Mouse (Mus musculus): ENCODE results near the gene Nasp. TPM values are rescaled to one million over a fixed set of nuclear protein-coding genes. Genes with fewer than 3 reads are reported as not detected.

Gene Nasp
- polyA plus RNA-seq, 1 experiment: 20.0 TPM

GRCm38 (mm10) chr4:116612621-116613020 is 15.1 kb downstream of the Nasp start:
- Histone ChIP-seq H3K79me2 (ENCODE audit: control insufficient read depth, insufficient read depth) (peaks cover 9% of the 10 kb centered on the region), H3K4me2 (ENCODE audit: low read depth) (no peak overlapping the region), H3K27me3 (ENCODE audit: control insufficient read depth, insufficient read depth, insufficient read length) (no peaks in the 10 kb centered on the region), H3K36me3 (ENCODE audit: control insufficient read depth, insufficient read depth) (peaks cover 58% of the 10 kb centered on the region), H3ac (ENCODE audit: control insufficient read depth, insufficient read length) (no peak overlapping the region), H3K4me3 (no peak overlapping the region)
- TF ChIP-seq USF1 (IDR thresholded peaks at IDR 0.05; ENCODE audit: low read depth): no peak
- TF ChIP-seq TCF3 (IDR thresholded peaks at IDR 0.05; ENCODE audit: insufficient read length, low read depth): no peak
- no peak for TF ChIP-seq MAX (IDR thresholded peaks at IDR 0.05; ENCODE audit: low read depth)
- no peak for TF ChIP-seq REST (IDR thresholded peaks at IDR 0.05; ENCODE audit: insufficient read depth, insufficient read length)
- TF ChIP-seq SRF (IDR thresholded peaks at IDR 0.05; ENCODE audit: control insufficient read depth, insufficient read length, low read depth): no peak
- no peak for TF ChIP-seq POLR2A (IDR thresholded peaks at IDR 0.05; ENCODE audit: insufficient read length, low read depth)
- no peak for TF ChIP-seq E2F4 (IDR thresholded peaks at IDR 0.05; ENCODE audit: insufficient read depth)
- TF ChIP-seq MYOG (IDR thresholded peaks at IDR 0.05; ENCODE audit: control insufficient read depth in 1 of 3, insufficient read depth in 1 of 3, insufficient read length in 2 of 3, low read depth in 2 of 3): no peak
- no peak for TF ChIP-seq POLR2AphosphoS2 (IDR thresholded peaks at IDR 0.05; ENCODE audit: insufficient read length, low read depth)

GRCm38 (mm10) chr4:116596978-116597881 is 30.5 kb downstream of the Nasp start:
- TF ChIP-seq TCF12 (IDR thresholded peaks at IDR 0.05; ENCODE audit: insufficient read depth, poor library complexity, severe bottlenecking): no peak
- TF ChIP-seq POLR2A (IDR thresholded peaks at IDR 0.05; ENCODE audit: insufficient read length, low read depth): peak; percentile 59
- TF ChIP-seq MYOG (IDR thresholded peaks at IDR 0.05; ENCODE audit: control insufficient read depth in 1 of 3, insufficient read depth in 1 of 3, insufficient read length in 2 of 3, low read depth in 2 of 3): peak in 1 of 3 experiments; percentile 9
- TF ChIP-seq POLR2AphosphoS2 (IDR thresholded peaks at IDR 0.05; ENCODE audit: insufficient read length, low read depth): peak; percentile 70
- Histone ChIP-seq H3K36me3 (ENCODE audit: control insufficient read depth, insufficient read depth) (peaks cover 25% of the 10 kb centered on the region), H3K27me3 (ENCODE audit: control insufficient read depth, insufficient read depth, insufficient read length) (no peaks in the 10 kb centered on the region), H3K4me2 (ENCODE audit: low read depth) (peak overlapping the region; percentile 84), H3K79me2 (ENCODE audit: control insufficient read depth, insufficient read depth) (no peaks in the 10 kb centered on the region), H3ac (ENCODE audit: control insufficient read depth, insufficient read length) (peak overlapping the region; percentile 5), H3K4me3 (peak overlapping the region; percentile 59)

DNA sequence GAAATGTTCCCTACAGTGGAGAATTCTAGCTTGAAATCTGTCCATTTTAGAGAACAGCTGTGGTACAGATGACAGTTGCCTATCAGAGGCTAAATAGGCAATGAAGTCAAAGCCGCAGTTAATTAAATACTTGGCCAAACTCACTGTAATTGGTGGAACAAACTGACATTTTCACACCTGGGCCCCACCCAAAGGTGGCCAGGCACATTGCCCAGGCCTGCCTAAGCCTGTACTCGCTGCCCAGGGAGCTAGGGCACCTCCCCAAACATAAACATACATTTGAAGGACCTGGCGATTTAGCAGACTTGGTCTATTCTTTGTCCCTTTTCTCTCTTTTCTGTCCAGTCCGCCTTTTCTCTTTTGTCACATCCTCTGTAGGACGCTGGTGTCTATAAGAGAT is 31.4 kb downstream of the Nasp start, which contains the start of gene Ccdc17:
TSS of gene Ccdc17 (plus strand) at position 276 of the 400 bp plus-strand sequence.
- Histone ChIP-seq H3K79me2 (ENCODE audit: control insufficient read depth, insufficient read depth) (no peaks in the 10 kb centered on the region), H3K36me3 (ENCODE audit: control insufficient read depth, insufficient read depth) (peaks cover 16% of the 10 kb centered on the region), H3ac (ENCODE audit: control insufficient read depth, insufficient read length) (peak within 1 kb of the TSS; percentile 5), H3K27me3 (ENCODE audit: control insufficient read depth, insufficient read depth, insufficient read length) (no peaks in the 10 kb centered on the region), H3K4me2 (ENCODE audit: low read depth) (peak within 1 kb of the TSS; percentile 84), H3K4me3 (peak within 1 kb of the TSS; percentile 59)
- TF ChIP-seq POLR2A (IDR thresholded peaks at IDR 0.05; ENCODE audit: insufficient read length, low read depth) (no peak), CEBPB (IDR thresholded peaks at IDR 0.05; ENCODE audit: insufficient read depth, poor library complexity, severe bottlenecking) (no peak), E2F4 (IDR thresholded peaks at IDR 0.05; ENCODE audit: insufficient read depth) (no peak), TCF3 (IDR thresholded peaks at IDR 0.05; ENCODE audit: insufficient read length, low read depth) (no peak), TCF12 (IDR thresholded peaks at IDR 0.05; ENCODE audit: insufficient read depth, poor library complexity, severe bottlenecking) (no peak), USF1 (IDR thresholded peaks at IDR 0.05; ENCODE audit: low read depth) (no peak), MYOD1 (IDR thresholded peaks at IDR 0.05; ENCODE audit: control insufficient read depth in 1 of 3, insufficient read length in 2 of 3, low read depth in 2 of 3) (no peak), SRF (IDR thresholded peaks at IDR 0.05; ENCODE audit: control insufficient read depth, insufficient read length, low read depth) (no peak), POLR2AphosphoS2 (IDR thresholded peaks at IDR 0.05; ENCODE audit: insufficient read length, low read depth) (no peak), REST (IDR thresholded peaks at IDR 0.05; ENCODE audit: insufficient read depth, insufficient read length) (no peak), MAX (IDR thresholded peaks at IDR 0.05; ENCODE audit: low read depth) (no peak), MYOG (IDR thresholded peaks at IDR 0.05; ENCODE audit: control insufficient read depth in 1 of 3, insufficient read depth in 1 of 3, insufficient read length in 2 of 3, low read depth in 2 of 3) (no peak)

DNA sequence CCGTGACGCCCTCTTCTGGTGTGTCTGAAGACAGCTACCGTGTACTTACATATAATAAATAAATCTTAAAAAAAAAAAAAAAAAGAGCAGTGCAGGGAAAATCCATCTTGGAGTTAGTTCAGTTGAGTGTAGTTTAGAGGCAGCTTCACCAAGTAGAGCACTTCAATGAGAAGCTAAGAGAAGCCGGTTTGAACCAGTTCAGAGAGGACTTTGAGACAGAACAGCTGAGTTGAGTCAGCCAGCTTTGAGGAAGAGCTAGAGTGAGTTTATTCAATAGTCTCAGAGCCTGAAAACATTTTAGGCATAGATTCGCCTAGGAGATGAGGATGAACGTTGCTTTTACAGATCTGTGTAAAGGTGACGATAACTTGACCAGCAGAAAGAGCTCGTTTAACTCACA is 31.9 kb downstream of the Nasp start:
- Histone ChIP-seq H3K4me3 (no peak overlapping the region), H3K4me2 (ENCODE audit: low read depth) (no peak overlapping the region), H3K27me3 (ENCODE audit: control insufficient read depth, insufficient read depth, insufficient read length) (no peaks in the 10 kb centered on the region), H3ac (ENCODE audit: control insufficient read depth, insufficient read length) (no peak overlapping the region), H3K79me2 (ENCODE audit: control insufficient read depth, insufficient read depth) (no peaks in the 10 kb centered on the region), H3K36me3 (ENCODE audit: control insufficient read depth, insufficient read depth) (peaks cover 14% of the 10 kb centered on the region)
- TF ChIP-seq POLR2A (IDR thresholded peaks at IDR 0.05; ENCODE audit: insufficient read length, low read depth) (no peak), CEBPB (IDR thresholded peaks at IDR 0.05; ENCODE audit: insufficient read depth, poor library complexity, severe bottlenecking) (no peak), TCF3 (IDR thresholded peaks at IDR 0.05; ENCODE audit: insufficient read length, low read depth) (no peak), MYOD1 (IDR thresholded peaks at IDR 0.05; ENCODE audit: control insufficient read depth in 1 of 3, insufficient read length in 2 of 3, low read depth in 2 of 3) (no peak), TCF12 (IDR thresholded peaks at IDR 0.05; ENCODE audit: insufficient read depth, poor library complexity, severe bottlenecking) (no peak), REST (IDR thresholded peaks at IDR 0.05; ENCODE audit: insufficient read depth, insufficient read length) (no peak), SRF (IDR thresholded peaks at IDR 0.05; ENCODE audit: control insufficient read depth, insufficient read length, low read depth) (no peak), MAX (IDR thresholded peaks at IDR 0.05; ENCODE audit: low read depth) (no peak), E2F4 (IDR thresholded peaks at IDR 0.05; ENCODE audit: insufficient read depth) (no peak)

Measured in myocyte (in vitro differentiated cells).